Mouse (Mus musculus) embryo, embryonic 10.5 days (tissue): ENCODE results near the gene Lce1k.
"Not testable (repeated sequence)": the region's sequence is repeated elsewhere in the genome, so short reads cannot be mapped to it uniquely, and the experiment has no call there.

ENCODE experiments used
- DNase-seq: peaks from one replicate; pipeline ENCODE4 v3.0.0-alpha.2; 2015; ENCODE audit warnings: low spot score

The Lce1k gene

DNA sequence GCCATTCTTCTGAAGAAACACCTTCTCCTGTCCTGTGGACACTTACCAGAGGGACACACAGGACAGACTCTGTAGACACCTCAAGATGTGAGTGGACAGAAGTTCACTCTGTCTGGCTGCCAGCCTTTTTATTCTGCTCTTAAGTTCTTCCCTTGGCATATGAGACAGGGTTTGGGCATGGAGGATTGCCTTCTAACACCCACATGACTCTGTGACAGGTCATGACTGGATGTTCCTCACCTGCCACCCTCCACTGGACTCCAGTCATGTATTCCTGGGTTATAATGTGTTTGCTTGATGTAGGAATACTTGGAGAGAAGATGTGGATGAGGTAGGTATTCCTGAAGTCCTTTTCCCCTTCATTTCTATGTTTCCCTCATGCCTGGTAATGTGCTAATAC, at the start of gene Lce1k:
TSS of gene Lce1k (minus strand) at position 101 of the 400 bp plus-strand sequence.
- DNase-seq = no peak

DNA sequence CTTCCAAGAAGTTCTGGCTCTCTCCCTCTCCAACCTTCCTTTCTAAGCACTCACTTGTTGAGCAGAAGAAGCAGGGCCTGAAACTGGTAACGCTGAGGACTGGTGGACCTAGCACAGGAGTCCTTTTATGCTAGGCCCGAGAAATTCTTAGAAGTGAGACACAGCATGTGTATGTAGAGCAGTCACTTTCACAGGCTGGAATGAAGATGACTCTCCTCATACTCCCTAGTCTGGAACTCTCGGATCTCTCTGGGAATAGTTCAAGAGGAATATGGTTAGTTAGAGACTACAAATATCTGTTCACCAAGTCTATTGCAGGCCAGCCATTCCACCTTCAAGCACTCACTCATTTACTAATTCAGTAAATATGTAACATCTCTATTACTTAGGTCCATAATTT, 43.5 kb upstream of the Lce1k start, which contains the start of gene Lce1l:
TSS of gene Lce1l (minus strand) at position 101 of the 400 bp plus-strand sequence.
- no peak for DNase-seq

DNA sequence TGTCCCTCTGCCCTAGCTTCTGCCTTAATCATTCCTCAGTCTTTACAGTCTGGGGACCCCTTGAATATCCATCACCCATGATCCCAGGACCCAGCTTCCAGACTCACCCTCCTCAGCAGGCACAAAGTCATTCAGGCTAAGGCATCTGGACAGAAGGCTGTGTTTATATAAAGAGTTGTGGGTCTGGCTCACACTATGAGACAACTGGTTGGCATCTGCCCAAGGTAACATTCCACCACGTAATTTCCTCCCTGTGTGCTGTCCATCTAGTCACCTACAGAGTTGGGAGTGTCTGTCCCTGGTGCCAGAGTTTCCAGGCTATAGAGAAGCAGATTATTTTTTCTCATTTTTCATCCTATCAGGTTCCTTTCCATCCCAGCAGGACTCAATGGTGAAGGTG, 19.4 kb upstream of the Lce1k start, which contains the start of gene Kprp:
TSS of gene Kprp (minus strand) at position 140 of the 400 bp plus-strand sequence.
- DNase-seq = no peak

DNA sequence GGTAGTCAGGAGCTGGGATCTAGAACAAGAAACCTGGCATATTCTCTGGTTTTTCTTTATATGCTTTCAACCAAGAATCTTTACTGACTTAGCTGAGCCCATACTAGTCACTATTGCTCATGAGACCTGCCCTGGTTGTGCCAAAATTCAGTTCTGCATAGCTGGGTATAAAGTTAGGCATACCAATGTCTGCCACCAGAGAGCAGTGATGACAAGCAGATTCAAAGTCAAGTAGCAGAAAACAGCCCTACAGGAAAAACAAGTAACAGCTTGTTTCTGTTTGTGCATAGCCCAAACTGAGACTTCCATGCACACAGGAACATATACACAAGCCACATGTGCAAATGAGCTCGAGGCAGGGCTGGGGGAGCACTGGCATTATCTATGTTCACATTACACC, 18.1 kb upstream of the Lce1k start:
- no peak for DNase-seq

DNA sequence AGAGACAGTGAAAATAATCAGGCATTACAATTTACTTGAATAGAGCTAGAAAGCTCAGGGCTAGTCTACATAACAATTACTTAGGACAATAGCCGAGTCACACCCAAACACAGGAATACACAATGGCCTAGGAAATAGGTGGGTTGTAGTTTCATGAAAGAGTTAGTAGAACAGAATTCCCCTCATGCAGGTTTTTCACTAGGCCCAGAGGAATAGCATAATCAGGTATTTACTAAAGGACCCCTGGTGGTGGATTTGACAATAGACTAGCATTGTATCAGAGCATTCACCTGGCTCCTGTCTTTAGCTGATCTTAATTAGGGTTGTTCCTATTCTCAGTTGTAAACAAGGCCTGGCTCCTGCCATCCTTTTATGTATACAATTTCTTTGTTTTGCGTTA, 8.3 kb upstream of the Lce1k start:
- DNase-seq = not testable (repeated sequence)

DNA sequence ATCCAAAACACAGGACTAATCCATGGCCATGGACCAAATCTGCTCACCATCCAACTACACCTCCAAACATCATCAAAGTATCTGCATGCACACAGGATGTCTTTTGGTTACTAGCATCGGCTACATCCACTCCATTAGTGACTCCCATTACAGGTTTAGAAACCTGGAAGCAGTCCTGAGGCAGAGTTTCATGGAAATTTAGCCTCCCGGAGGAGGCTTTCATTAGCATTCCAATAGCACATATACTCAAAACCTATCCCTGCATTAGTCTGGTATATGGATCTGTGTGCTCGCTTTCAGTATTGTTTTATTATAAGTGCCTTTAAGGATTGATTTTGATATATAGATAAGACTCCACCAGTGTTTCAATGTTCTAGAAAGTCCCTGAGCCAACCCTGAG, 7.9 kb upstream of the Lce1k start:
- DNase-seq = no peak

DNA sequence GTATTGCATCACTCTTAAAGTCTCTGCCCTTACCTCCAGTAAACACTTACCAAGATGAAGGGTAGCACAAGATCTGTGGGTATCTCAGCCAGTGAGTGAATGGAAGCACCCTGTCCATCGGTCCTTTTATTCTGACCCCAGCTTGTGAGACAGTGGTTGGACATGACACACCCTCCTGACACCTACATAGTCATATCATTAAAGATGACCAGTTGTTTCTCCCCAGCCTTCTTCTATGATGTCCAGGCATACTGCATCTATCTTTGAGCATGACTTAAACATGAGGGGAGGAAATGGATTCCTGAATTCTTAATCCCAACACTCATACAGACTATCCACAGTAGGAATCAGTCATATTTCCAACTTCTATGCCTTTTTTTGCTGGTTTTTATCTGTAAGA, 17.3 kb downstream of the Lce1k start, which contains the start of gene Lce1j:
TSS of gene Lce1j (minus strand) at position 101 of the 400 bp plus-strand sequence.
- no peak for DNase-seq

DNA sequence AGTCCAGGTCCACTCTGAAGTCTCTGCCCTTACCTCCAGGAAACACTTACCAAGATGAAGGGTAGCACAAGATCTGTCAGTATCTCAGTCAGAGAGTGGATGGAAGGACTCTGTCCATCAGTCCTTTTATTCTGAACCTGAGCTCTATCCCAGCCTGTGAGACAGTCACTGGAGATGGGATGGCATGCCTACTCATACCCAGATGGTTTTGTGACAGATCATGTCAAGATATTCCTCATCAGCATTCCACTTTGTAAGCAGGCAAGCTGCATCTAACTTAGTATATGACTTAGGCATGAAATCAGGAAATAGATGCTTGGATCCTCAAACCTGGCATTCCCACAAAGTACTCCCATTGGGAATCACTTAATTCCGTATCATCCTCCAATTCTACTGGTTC, 28.9 kb downstream of the Lce1k start, which contains the start of gene Lce1i:
TSS of gene Lce1i (minus strand) at position 101 of the 400 bp plus-strand sequence.
- no peak for DNase-seq

DNA sequence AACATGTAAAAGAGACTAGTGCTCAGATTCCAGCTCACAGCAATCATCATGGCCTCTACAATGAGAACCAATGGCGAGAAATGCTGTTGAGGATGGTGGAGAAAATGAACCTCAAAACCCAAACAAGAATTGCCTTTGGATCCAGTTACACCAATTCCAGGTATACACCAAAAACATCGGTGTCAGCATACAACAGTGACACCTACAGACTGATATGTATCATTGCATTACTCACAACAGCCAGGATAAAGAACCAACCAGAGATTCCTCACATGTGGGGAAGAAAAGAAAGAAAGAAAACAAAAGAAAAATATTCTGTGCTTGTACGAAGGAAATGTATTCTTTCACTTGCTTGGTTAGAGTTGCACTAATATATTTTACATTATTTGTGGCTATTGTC, 36.1 kb downstream of the Lce1k start:
- peak; percentile 39 for DNase-seq

DNA sequence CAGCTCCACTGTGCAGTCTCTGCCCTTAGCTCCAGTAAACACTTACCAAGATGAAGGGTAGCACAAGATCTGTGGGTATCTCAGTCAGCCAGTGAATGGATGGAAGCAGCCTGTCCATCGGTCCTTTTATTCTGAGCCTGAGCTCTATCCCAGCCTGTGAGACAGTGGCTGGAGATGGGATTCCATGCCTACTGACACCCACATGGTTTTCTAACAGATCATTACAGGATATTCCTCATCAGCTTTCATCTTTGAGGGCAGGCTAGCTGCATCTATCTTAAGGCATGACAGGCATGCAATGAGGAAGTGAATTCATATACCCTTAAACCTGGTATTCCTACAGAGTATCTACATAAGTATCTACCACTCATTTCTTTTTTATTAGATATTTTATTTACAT, 42.7 kb downstream of the Lce1k start, which contains the start of gene Lce1h:
TSS of gene Lce1h (minus strand) at position 101 of the 400 bp plus-strand sequence.
- DNase-seq = no peak
